Mouse (Mus musculus): Measurements from ENCODE around the gene 3300002I08Rik.

DNA sequence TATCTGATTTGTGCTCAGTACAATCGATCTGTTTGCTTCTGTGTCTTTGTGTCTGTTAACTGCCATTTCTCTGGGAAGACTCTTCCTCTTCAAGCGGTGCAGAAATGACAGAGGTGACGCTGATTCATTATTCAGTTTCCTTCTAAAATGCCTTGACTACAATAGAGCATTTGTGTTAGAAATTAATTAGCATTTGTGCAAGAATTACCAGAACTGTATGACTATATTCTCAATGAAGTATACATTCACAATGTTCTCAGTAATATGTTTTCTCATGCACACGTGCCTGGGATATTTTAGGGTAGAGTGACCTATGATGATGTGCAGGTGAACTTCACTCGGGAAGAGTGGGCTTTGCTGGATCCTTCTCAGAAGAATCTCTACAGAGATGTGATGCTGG is 39.2 kb downstream of the 3300002I08Rik start, which contains the start of gene Gm10130:
- no peak for TF ChIP-seq CTCF (IDR thresholded peaks at IDR 0.05; ENCODE audit: extremely low read depth, insufficient read length, insufficient replicate concordance, low read depth, low read length)
- no peak for TF ChIP-seq POLR2A (IDR thresholded peaks at IDR 0.05; ENCODE audit: low read depth, low read length)
